Mouse (Mus musculus): Measurements from ENCODE around the gene Ogfod2. TPM values are rescaled to one million over a fixed set of nuclear protein-coding genes. Genes with fewer than 3 reads are reported as not detected.

Gene Ogfod2
- 32.1 TPM for polyA plus RNA-seq (2014; fragmentation: Illumina TruSeq; extraction: RNeasy Lipid Tissue Mini Kit (QIAGEN cat#74804); ENCODE audit: low read depth, low replicate concordance)

DNA sequence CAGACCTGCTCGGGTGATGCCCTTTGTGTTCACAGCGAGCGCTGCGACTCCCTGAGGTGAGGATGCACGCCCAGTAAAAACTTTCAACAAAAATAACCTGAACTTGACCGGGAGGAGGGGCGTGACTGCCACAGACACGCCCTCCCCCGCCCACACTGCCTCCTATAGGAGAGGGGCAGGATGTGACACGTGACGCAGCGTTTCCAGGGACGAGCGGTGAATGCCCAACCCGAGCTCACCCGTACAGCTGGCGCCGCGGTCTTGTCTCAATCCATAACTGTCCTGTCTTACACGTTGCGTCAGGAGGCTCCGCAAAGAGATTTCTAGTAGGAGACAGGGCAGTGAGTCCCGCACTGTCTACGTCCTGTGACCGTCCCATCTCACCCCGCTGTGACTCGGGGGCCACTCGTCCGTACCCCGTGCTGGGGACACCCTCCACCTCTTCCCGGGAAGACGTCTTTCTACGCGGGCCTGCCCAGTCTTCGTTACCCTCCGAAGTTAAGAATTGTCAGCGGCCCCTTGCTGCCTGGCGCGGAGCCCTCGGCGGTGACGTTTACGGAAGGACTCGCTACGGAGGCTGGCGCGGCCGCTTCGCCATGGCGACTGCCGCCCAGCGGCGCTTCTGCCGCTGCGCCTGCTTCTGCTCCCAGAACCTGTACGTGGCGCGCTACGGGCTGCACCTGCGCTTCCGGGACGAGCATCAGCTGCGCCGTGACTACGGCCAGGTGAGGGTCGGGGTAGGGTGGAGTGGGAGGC lies at the start of gene Ogfod2:
Ogfod2 (plus strand) TSS at position 556 of the 756 bp plus-strand sequence.

DNA sequence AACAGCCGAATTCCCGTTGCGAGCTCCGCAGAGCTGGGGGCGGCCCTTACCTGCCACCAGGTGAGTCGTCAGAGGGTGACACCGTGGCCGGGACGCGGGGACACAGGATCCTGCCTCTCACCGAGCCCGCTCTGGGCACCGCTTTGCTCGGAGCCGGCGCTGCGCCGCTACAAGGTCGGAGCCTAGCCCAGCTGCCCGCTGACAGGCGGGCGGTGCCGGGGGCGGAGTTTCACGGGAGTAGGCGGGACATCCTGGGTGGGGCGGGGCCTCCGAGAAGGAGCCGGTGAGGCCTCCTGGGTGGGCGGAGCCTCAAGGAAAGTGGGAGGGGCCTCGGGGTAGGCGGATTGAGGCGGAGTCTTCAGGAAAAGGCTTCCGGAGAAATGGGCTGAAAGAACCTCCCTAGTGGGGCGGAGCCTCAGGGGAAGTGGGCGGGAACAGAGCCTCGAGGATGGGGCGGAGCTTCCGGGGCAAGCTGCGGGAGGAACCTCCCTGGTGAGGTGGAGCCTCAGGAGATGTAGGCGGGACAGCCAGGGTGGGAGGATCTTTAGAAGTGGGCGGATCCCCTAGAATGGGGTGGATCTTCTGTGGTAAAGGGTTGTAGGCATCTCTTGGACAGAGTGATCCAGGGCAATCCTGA lies 16.4 kb upstream of the Ogfod2 start, which contains the start of gene Abcb9:
Abcb9 (minus strand) TSS at position 203 of the 637 bp plus-strand sequence.

DNA sequence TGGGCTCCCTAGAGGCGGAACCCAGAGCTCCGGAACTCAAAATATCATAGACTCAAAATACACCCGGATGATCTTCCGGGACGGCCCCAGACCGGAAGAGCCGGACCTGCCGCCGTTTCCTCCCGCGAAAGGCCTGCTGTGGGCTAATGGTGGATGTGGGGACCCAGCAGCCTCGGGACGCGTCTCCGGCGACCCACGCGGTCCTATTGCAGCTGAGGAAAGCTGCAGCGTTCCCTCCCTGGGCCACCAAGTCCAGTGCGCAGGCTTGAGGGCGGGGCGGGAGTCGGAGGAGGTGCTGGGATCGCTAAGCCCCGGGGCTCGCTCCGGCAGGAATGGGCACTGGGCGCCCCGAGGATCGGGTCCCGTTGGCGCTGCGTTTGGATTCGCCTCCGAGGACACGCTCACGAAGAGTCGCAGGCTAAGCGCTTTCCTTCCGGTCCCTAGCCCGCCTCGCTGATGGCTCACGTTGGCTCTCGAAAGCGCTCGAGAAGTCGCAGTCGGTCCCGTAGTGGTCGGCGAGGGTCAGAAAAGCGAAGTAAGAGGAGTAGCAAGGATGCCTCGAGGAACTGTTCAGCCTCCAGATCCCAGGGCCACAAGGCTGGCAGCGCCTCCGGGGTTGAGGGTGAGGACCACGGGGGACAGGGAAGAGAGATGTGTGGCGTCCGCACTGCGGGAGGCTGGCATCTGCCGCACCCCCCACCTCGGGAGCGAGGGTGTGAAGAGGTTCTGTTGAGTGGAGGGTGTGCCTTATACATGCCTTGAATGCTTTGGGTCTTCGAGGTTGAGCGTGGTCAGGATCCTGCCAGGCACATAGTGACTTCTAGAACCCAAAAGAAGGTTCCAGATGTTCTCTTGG lies 4.1 kb downstream of the Ogfod2 start, which contains the start of gene Arl6ip4:
Arl6ip4 (plus strand) TSS at position 100 of the 856 bp plus-strand sequence.

Other genes starting within 250 kb of the Ogfod2 start
- 8.4 TPM for gene Hcar2, start 246.8 kb upstream of the Ogfod2 start, polyA plus RNA-seq (2014; fragmentation: Illumina TruSeq; extraction: RNeasy Lipid Tissue Mini Kit (QIAGEN cat#74804); ENCODE audit: low read depth, low replicate concordance)
- gene Hcar1, start 232.3 kb upstream of the Ogfod2 start, polyA plus RNA-seq (2014; fragmentation: Illumina TruSeq; extraction: RNeasy Lipid Tissue Mini Kit (QIAGEN cat#74804); ENCODE audit: low read depth, low replicate concordance) = 29.5 TPM
- 59.7 TPM for gene Denr, start 205.1 kb upstream of the Ogfod2 start, polyA plus RNA-seq (2014; fragmentation: Illumina TruSeq; extraction: RNeasy Lipid Tissue Mini Kit (QIAGEN cat#74804); ENCODE audit: low read depth, low replicate concordance)
- gene Gm43518, start 184.9 kb upstream of the Ogfod2 start, polyA plus RNA-seq (2014; fragmentation: Illumina TruSeq; extraction: RNeasy Lipid Tissue Mini Kit (QIAGEN cat#74804); ENCODE audit: low read depth, low replicate concordance) = 1.4 TPM
- 16.7 TPM for gene Ccdc62, start 181.6 kb upstream of the Ogfod2 start, polyA plus RNA-seq (2014; fragmentation: Illumina TruSeq; extraction: RNeasy Lipid Tissue Mini Kit (QIAGEN cat#74804); ENCODE audit: low read depth, low replicate concordance)
- 79.1 TPM for gene Hip1r, start 138.7 kb upstream of the Ogfod2 start, polyA plus RNA-seq (2014; fragmentation: Illumina TruSeq; extraction: RNeasy Lipid Tissue Mini Kit (QIAGEN cat#74804); ENCODE audit: low read depth, low replicate concordance)
- 35.3 TPM for gene Vps37b, start 80.0 kb upstream of the Ogfod2 start, polyA plus RNA-seq (2014; fragmentation: Illumina TruSeq; extraction: RNeasy Lipid Tissue Mini Kit (QIAGEN cat#74804); ENCODE audit: low read depth, low replicate concordance)
- 27.6 TPM for gene Abcb9, start 16.5 kb upstream of the Ogfod2 start, polyA plus RNA-seq (2014; fragmentation: Illumina TruSeq; extraction: RNeasy Lipid Tissue Mini Kit (QIAGEN cat#74804); ENCODE audit: low read depth, low replicate concordance)
- 51.2 TPM for gene Arl6ip4, start 3.8 kb downstream of the Ogfod2 start, polyA plus RNA-seq (2014; fragmentation: Illumina TruSeq; extraction: RNeasy Lipid Tissue Mini Kit (QIAGEN cat#74804); ENCODE audit: low read depth, low replicate concordance)
- 24.4 TPM for gene Pitpnm2, start 137.5 kb downstream of the Ogfod2 start, polyA plus RNA-seq (2014; fragmentation: Illumina TruSeq; extraction: RNeasy Lipid Tissue Mini Kit (QIAGEN cat#74804); ENCODE audit: low read depth, low replicate concordance)
- 4.0 TPM for gene Mphosph9, start 215.7 kb downstream of the Ogfod2 start, polyA plus RNA-seq (2014; fragmentation: Illumina TruSeq; extraction: RNeasy Lipid Tissue Mini Kit (QIAGEN cat#74804); ENCODE audit: low read depth, low replicate concordance)
- 14.3 TPM for gene 2810006K23Rik, start 215.8 kb downstream of the Ogfod2 start, polyA plus RNA-seq (2014; fragmentation: Illumina TruSeq; extraction: RNeasy Lipid Tissue Mini Kit (QIAGEN cat#74804); ENCODE audit: low read depth, low replicate concordance)

Data from adipose tissue, adult 10 weeks (tissue).